Mouse (Mus musculus) kidney, adult 8-10 months (tissue): Measurements from ENCODE around the gene Ntf3.

ENCODE experiments used
- DNase-seq, 2 experiments: peaks; one replicate each; pipeline ENCODE4 v3.0.0; 2022

Gene Ntf3

DNA sequence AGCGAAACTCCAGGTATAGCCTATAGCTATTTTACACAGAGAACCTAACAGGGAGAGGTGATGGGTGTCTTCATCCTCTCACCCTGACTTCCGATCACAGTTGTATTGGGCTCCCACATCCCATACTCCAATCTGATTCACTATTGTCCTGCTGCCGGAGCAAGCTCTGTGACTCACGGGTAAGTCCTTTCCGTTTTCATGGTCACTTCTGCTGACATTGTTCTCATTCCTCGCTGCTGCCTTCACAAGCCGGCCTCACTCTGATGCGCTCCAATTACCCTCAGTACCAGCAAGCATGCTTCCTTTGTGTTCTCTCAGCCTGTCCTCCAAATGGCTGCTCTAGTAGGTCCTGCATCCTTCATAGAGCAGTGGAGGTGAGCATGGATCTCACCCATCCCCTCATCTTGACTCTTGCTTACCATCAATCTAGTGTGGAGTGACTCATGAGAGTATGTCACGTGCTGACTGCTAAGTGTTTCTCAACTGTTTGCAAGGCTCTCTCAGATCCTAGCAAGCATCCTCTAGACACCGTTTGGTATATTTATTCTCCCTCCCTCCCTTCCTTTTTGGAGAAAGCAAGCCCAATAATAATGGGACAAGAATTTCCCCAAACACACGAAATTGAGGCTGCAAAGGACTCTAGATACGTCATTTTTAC, 61.5 kb downstream of the Ntf3 start:
- DNase-seq = no peak

DNA sequence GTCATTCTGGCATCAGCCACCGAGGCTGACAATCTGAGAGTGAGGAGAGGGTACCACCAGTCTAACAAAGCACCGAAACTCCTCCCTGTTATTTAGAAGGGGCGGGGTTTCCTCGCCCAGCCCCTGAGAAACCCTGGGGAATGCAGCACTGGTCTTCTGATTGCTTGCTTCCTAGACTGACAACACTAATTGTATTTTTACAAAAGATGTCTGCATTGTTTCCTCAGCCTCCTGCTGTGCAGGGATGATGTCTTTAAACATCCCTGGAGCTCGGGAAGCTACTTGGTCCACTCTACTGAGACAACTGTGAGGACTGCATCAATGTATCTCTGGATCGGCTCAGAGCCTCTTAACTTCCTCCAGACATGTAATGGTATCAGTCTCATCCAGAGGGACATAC, 64.1 kb downstream of the Ntf3 start:
- DNase-seq = no peak

DNA sequence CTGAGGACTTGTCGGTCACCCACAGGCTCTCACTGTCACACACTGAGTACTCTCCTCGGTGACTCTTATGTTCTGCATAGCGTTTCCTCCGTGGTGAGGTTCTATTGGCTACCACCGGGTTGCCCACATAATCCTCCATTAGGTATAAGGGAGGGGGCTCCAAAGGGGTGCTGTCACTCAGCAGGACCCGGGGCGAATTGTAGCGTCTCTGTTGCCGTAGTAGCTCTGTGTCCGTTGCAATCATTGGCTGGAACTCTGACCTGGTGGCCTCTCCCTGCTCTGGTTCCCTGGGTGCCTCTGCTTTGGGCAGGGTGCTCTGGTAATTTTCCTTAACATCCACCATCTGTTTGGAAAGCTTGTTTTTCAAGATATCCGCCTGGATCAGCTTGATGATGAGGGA, 64.7 kb downstream of the Ntf3 start:
- DNase-seq = no peak

- no peak for DNase-seq
Observed at GRCm38 (mm10) chr6:126100579-126100978, 66.1 kb downstream of the Ntf3 start.

DNA sequence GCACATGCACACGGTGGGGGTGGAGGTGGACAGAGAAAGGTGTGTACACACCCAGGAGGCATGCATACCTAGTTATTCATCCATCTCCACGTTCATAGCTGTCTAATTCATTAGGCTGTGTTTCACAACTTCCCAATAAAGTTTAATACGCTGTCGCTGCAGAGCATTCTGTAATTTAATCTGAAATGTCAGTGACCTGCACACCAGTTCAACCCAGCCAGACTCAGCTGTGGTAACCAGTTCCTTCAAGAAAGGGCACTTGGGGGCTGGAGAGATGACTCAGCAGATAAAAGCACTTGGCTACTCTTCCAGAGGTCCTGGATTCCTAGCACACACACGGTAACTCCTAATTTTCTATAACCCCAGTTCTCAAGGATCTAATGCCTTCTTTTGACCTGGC, 69.2 kb downstream of the Ntf3 start:
- peak in 1 of 2 experiments; percentile 13 for DNase-seq

GRCm38 (mm10) chr6:126096085-126096484, 70.6 kb downstream of the Ntf3 start:
- no peak for DNase-seq

- DNase-seq = no peak
Observed at GRCm38 (mm10) chr6:126095041-126095440, 71.7 kb downstream of the Ntf3 start.

DNA sequence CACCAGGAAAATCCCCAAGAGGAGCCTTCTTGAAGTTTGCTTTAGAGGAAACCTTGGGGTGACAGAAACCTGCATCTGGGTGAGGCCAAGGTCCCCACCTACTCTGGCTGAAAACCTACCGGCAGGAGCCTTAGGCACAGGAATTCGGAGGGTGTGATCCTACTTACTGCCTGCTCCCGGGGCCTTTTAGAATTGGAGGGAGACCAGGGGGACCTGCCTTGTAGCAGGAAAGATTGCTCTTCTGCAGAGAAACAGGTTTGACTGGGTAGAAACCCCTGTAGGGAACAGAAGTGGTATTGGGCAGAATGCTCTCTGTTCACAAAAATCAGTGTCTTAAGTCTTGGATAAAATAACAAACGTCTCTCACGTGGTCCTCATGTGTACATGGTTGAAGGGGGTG, 74.7 kb downstream of the Ntf3 start:
- no peak for DNase-seq

DNA sequence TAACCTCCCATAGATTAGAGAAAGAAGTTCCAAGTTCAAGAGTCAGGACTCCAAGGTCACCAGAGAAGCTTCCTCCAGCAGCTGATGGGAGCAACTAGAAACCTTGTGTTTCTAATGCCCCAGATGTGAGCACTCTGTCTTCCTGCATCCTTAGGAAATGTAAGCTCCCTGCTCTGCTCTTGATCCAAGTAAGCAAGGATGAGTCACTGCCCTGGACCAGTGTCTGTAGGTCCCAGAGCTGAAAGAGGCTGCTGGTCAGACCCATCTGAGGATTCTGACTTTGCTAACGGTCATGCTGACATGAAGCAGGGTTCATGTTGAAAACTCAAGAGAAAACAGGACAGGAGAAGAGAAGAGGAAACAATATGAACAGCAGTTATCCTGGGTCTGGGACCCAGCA, 76.6 kb downstream of the Ntf3 start:
- DNase-seq = no peak

DNA sequence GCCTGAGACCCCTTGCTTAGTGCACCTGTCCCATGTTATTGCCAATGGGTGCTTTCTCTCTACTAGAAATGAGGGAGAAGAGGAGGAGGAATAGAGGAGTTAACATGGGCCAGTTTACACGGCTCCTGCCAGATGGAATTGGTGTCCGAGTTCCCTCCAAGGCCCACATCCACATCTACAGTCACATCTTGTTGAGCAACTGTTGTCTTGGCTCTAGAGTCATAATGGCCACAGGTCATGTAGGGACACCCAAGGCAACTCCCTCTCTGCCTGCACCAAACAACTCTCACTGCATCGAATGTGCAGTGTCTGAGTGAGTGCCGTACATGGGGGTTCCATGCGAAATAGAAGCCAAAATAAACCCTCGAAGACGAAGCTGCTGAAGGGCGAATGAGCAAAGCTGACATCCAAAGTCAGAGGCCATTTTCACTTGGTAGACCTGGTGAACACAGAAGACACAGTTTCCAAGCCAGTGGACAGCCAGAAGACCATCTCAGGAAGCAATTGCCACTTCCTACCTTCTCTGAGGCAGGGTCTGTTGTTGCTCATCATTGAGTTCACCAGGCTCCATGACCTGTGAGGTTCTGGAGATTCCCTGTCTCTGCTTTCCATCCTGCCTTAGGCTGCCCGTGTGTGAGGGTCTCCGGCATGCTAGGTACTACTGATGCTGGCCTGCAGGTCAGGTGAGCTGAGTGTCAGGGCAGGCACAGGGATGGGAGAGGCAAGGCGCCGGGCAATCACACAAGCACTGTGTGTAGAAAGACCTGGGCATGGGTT, 78.0 kb downstream of the Ntf3 start:
- no peak for DNase-seq

DNA sequence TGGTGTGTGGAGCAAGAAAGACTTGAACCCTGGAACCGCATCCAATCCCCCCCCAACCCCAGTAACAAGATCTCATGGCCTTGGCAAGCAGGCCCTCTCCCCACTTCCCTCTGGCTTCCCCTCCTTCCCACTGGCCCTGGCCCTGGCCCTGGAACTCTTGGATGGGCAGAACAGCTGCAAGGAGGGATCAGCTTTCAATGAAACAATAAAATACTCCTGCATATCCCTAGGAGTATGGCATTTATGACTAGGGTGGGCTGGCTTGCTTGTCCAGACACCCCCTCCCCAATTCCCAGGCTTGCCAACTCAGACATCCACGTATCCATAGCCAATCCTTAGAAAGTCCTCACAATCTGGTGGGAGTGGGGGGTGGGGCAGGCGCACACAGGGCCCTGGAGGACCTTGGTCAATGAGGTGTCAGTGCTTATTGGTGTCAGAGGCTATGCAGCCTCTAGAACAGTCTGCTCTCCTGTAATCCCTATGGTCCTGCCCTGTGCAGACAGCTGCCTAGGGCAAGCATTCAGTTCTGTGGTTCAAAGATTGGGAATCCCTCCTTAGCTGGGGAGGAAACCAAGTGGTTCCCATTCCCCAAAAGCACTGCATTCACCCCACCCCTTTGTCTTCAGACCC, 80.3 kb downstream of the Ntf3 start:
- no peak for DNase-seq

DNA sequence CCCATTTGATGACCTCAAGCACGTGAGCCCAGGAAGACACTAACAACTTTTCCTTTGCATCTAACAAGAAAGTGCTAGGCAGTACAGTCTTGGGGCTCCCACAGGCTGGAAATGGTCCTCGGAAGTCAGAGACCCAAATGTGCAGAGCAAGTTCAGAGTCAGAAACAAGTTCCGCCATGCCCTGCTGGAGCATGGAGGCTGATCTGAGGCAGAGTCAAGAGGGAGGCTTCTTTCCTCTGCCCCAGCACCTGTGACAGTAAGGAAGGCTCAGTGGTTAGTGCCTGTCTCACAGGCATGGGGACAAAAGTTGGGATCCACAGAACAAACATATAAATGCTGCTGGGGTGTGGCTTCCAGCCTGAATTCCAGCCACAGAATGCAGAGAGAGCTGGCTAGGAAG, 86.2 kb downstream of the Ntf3 start:
- no peak for DNase-seq

DNA sequence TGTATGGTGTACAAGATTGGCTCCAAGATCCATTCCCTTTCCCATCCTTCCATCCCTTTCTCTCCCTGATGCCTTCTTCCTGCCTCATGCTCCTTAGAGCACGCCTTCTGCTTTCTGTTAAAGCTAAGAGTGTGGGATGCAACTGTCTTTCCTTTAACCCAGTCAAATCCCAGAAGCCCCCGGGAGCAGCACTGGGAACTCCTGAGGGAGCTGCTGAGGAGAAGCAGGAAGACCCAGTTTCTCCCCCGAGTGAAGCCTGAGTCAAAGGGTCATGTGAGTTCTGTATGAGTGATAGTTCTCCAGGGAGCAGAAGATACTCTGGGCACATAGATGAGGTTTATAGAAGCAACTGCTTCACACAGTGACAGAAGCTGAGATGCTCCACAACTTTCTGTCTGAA, 109.0 kb downstream of the Ntf3 start:
- no peak for DNase-seq

DNA sequence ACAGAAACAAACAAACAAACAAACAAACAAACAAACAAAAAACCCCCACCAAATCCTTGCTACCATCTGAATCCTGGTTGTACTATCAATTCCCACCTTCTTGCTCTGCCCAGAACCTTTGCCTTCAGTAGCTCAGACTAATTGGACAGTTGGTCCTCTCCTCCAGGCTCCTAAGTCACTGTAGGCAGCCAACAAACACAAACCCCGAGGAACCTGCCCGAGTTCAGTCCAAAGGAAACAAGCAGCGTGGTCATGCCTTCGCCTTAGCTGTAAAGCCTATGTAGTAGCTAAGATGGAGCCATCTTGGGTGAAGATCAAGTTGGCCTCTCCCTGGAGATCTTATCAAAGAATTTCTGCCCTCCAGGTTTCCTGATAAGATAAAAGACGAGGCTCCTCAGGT, 113.6 kb downstream of the Ntf3 start:
- DNase-seq = no peak
